Comparison of ENCODE assay signal across 8 mouse cellular contexts in genomic region chr17:47737271-47738065, GRCm38 (mm10). TPM values are rescaled to one million over a fixed set of nuclear protein-coding genes. Genes with fewer than 3 reads are reported as not detected.
A peak's percentile ranks its signal among the peaks of the same experiment; 100 is the strongest.
DNase-seq lines count a peak whose midpoint lies in the region; ATAC-seq and TF ChIP-seq lines count a peak whose summit lies in the region.

No protein-coding gene starts in this region.

- no peaks in the 10 kb centered on the region for H3K36me3 ChIP-seq in heart, embryonic 13.5 days
- H3K36me3 ChIP-seq in liver, embryonic 13.5 days: no peaks in the 10 kb centered on the region
- H3K36me3 ChIP-seq in stomach, embryonic 16.5 days (ENCODE audit: control insufficient read depth, insufficient read depth, low read length): no peaks in the 10 kb centered on the region

- peak overlapping the region; percentile 96 for H3K9ac ChIP-seq in heart, embryonic 13.5 days
- H3K9ac ChIP-seq in liver, embryonic 13.5 days: peak overlapping the region; percentile 77
- peak overlapping the region; percentile 77 for H3K9ac ChIP-seq in stomach, embryonic 16.5 days (ENCODE audit: low read length)

- peak; percentile 89 to 90 for DNase-seq in B cell, adult 2 months
- peak; percentile 95 for DNase-seq in kidney, postnatal 10 days
- peak; percentile 70 for DNase-seq in liver, embryonic 13.5 days
- DNase-seq in natural killer cell, adult 2 months (ENCODE audit: low spot score in 2 of 2): peak; percentile 83 to 87

- WGBS in heart, embryonic 13.5 days: under 1% methylated on average over 47 of the region's 60 CpGs
- under 1% methylated on average over 49 of the region's 60 CpGs for WGBS in liver, embryonic 13.5 days (ENCODE audit: insufficient replicate concordance)
- under 1% methylated on average over 45 of the region's 60 CpGs for WGBS in stomach, embryonic 16.5 days

- 0 out of 2 replicates have a peak, but pooled peaks have one; percentile 50 for ATAC-seq in erythroid progenitor cell, adult 5-6 weeks (replicated peaks; ENCODE audit: low FRiP score, poor library complexity, severe bottlenecking)
- ATAC-seq in heart, embryonic 13.5 days (ENCODE audit: extremely low read depth, insufficient number of reproducible peaks, low FRiP score, low TSS enrichment): peak; percentile 77
- ATAC-seq in liver, embryonic 13.5 days (ENCODE audit: low read depth): peak; percentile 76
- ATAC-seq in stomach, embryonic 16.5 days (ENCODE audit: insufficient read depth, low FRiP score): peak; percentile 91

- H3K9me3 ChIP-seq in heart, embryonic 13.5 days: no peaks in the 10 kb centered on the region
- H3K9me3 ChIP-seq in liver, embryonic 13.5 days (replicated peaks): no peaks in the 10 kb centered on the region
- no peaks in the 10 kb centered on the region for H3K9me3 ChIP-seq in stomach, embryonic 16.5 days (replicated peaks; ENCODE audit: control insufficient read depth, low read length)

- H3K4me3 ChIP-seq in bone marrow macrophage, adult 2 months (ENCODE audit: insufficient read depth, low read length): peak overlapping the region; percentile 92
- peak overlapping the region; percentile 90 for H3K4me3 ChIP-seq in heart, embryonic 13.5 days
- peak overlapping the region; percentile 70 for H3K4me3 ChIP-seq in liver, embryonic 13.5 days (replicated peaks)
- peak overlapping the region; percentile 69 for H3K4me3 ChIP-seq in stomach, embryonic 16.5 days (replicated peaks; ENCODE audit: low read length)

- peaks cover 11% of the 10 kb centered on the region for H3K4me1 ChIP-seq in bone marrow macrophage, adult 2 months (ENCODE audit: control insufficient read depth, insufficient read depth, low read length)
- H3K4me1 ChIP-seq in heart, embryonic 13.5 days: peaks cover 38% of the 10 kb centered on the region
- H3K4me1 ChIP-seq in liver, embryonic 13.5 days (replicated peaks): peaks cover 44% of the 10 kb centered on the region
- peaks cover 8% of the 10 kb centered on the region for H3K4me1 ChIP-seq in stomach, embryonic 16.5 days (ENCODE audit: control insufficient read depth, insufficient read depth, low read length)

- TF ChIP-seq CTCF in bone marrow macrophage, adult 2 months (IDR thresholded peaks at IDR 0.05; ENCODE audit: low read depth, low read length): no peak

- no peaks in the 10 kb centered on the region for H3K27me3 ChIP-seq in heart, embryonic 13.5 days (replicated peaks)
- H3K27me3 ChIP-seq in liver, embryonic 13.5 days: peaks cover 29% of the 10 kb centered on the region
- H3K27me3 ChIP-seq in stomach, embryonic 16.5 days (ENCODE audit: control insufficient read depth, insufficient read depth, low read length): no peaks in the 10 kb centered on the region

- peak overlapping the region; percentile 76 for H3K27ac ChIP-seq in bone marrow macrophage, adult 2 months (ENCODE audit: insufficient read depth, low read depth, low read length)
- peak overlapping the region; percentile 95 for H3K27ac ChIP-seq in heart, embryonic 13.5 days (replicated peaks)
- H3K27ac ChIP-seq in liver, embryonic 13.5 days: peak overlapping the region; percentile 79
- peak overlapping the region; percentile 80 for H3K27ac ChIP-seq in stomach, embryonic 16.5 days (ENCODE audit: low read length)

- TF ChIP-seq POLR2A in bone marrow macrophage, adult 2 months (IDR thresholded peaks at IDR 0.05; ENCODE audit: borderline replicate concordance, low read depth, low read length): no peak

- peak overlapping the region; percentile 96 for H3K4me2 ChIP-seq in heart, embryonic 13.5 days
- peak overlapping the region; percentile 99 for H3K4me2 ChIP-seq in liver, embryonic 13.5 days
- peak overlapping the region; percentile 73 for H3K4me2 ChIP-seq in stomach, embryonic 16.5 days (ENCODE audit: low read depth, low read length)

RNA-seq across cellular contexts. Expression of gene Tfeb, which starts 0.6 kb away (rescaled TPM):
- polyA plus RNA-seq in bone marrow macrophage, adult 2 months (2012; ENCODE audit: insufficient read depth, insufficient read length, missing spikeins): 43.2 and 48.4 TPM in 2 replicates
- total RNA-seq in erythroid progenitor cell, adult 5-6 weeks (2015; ENCODE audit: low replicate concordance): 9.0 and 13.0 TPM in 2 replicates
- total RNA-seq in erythroid progenitor cell, adult 5-6 weeks (2017; ENCODE audit: low replicate concordance): 0.23 and 5.4 TPM in 2 replicates
- polyA plus RNA-seq in heart, embryonic 13.5 days (2015; fragmentation: Nextera tagmentation; extraction: Ambion mirVana): 21.1 and 22.4 TPM in 2 replicates
- polyA plus RNA-seq in liver, embryonic 13.5 days (2015; fragmentation: Nextera tagmentation; extraction: Ambion mirVana): 4.4 and 4.6 TPM in 2 replicates
- 10.6 and 11.5 TPM in 2 replicates for polyA plus RNA-seq in stomach, embryonic 16.5 days (2015; fragmentation: Nextera tagmentation; extraction: Ambion mirVana)

RNA-seq across cellular contexts. Expression of gene Pgc, which starts 10.8 kb away (rescaled TPM):
- not detected in 2 replicates for polyA plus RNA-seq in bone marrow macrophage, adult 2 months (2012; ENCODE audit: insufficient read depth, insufficient read length, missing spikeins)
- not detected in 2 replicates for total RNA-seq in erythroid progenitor cell, adult 5-6 weeks (2015; ENCODE audit: low replicate concordance)
- total RNA-seq in erythroid progenitor cell, adult 5-6 weeks (2017; ENCODE audit: low replicate concordance): not detected in 2 replicates
- 0.17 and 0.24 TPM in 2 replicates for polyA plus RNA-seq in heart, embryonic 13.5 days (2015; fragmentation: Nextera tagmentation; extraction: Ambion mirVana)
- 0.08 TPM in 1 of 2 replicates, not detected in the other for polyA plus RNA-seq in liver, embryonic 13.5 days (2015; fragmentation: Nextera tagmentation; extraction: Ambion mirVana)
- 122 and 198 TPM in 2 replicates for polyA plus RNA-seq in stomach, embryonic 16.5 days (2015; fragmentation: Nextera tagmentation; extraction: Ambion mirVana)

RNA-seq across cellular contexts. Expression of gene Prickle4, which starts 42.9 kb away (rescaled TPM):
- 2.9 and 3.2 TPM in 2 replicates for polyA plus RNA-seq in bone marrow macrophage, adult 2 months (2012; ENCODE audit: insufficient read depth, insufficient read length, missing spikeins)
- not detected in 2 replicates for total RNA-seq in erythroid progenitor cell, adult 5-6 weeks (2015; ENCODE audit: low replicate concordance)
- not detected in 2 replicates for total RNA-seq in erythroid progenitor cell, adult 5-6 weeks (2017; ENCODE audit: low replicate concordance)
- 0.43 and 0.78 TPM in 2 replicates for polyA plus RNA-seq in heart, embryonic 13.5 days (2015; fragmentation: Nextera tagmentation; extraction: Ambion mirVana)
- not detected in 2 replicates for polyA plus RNA-seq in liver, embryonic 13.5 days (2015; fragmentation: Nextera tagmentation; extraction: Ambion mirVana)
- 1.0 TPM in 1 of 2 replicates, not detected in the other for polyA plus RNA-seq in stomach, embryonic 16.5 days (2015; fragmentation: Nextera tagmentation; extraction: Ambion mirVana)

RNA-seq across cellular contexts. Expression of gene Gm21981, which starts 43.2 kb away (rescaled TPM):
- 0.58 and 0.97 TPM in 2 replicates for polyA plus RNA-seq in bone marrow macrophage, adult 2 months (2012; ENCODE audit: insufficient read depth, insufficient read length, missing spikeins)
- total RNA-seq in erythroid progenitor cell, adult 5-6 weeks (2015; ENCODE audit: low replicate concordance): not detected in 2 replicates
- total RNA-seq in erythroid progenitor cell, adult 5-6 weeks (2017; ENCODE audit: low replicate concordance): not detected in 2 replicates
- polyA plus RNA-seq in heart, embryonic 13.5 days (2015; fragmentation: Nextera tagmentation; extraction: Ambion mirVana): 0.15 and 0.27 TPM in 2 replicates
- polyA plus RNA-seq in liver, embryonic 13.5 days (2015; fragmentation: Nextera tagmentation; extraction: Ambion mirVana): 0.06 and 0.07 TPM in 2 replicates
- 0.19 and 0.40 TPM in 2 replicates for polyA plus RNA-seq in stomach, embryonic 16.5 days (2015; fragmentation: Nextera tagmentation; extraction: Ambion mirVana)

RNA-seq across cellular contexts. Expression of gene Frs3, which starts 48.6 kb away (rescaled TPM):
- polyA plus RNA-seq in bone marrow macrophage, adult 2 months (2012; ENCODE audit: insufficient read depth, insufficient read length, missing spikeins): 3.1 and 8.4 TPM in 2 replicates
- not detected in 2 replicates for total RNA-seq in erythroid progenitor cell, adult 5-6 weeks (2015; ENCODE audit: low replicate concordance)
- not detected in 2 replicates for total RNA-seq in erythroid progenitor cell, adult 5-6 weeks (2017; ENCODE audit: low replicate concordance)
- polyA plus RNA-seq in heart, embryonic 13.5 days (2015; fragmentation: Nextera tagmentation; extraction: Ambion mirVana): 3.2 and 4.1 TPM in 2 replicates
- polyA plus RNA-seq in liver, embryonic 13.5 days (2015; fragmentation: Nextera tagmentation; extraction: Ambion mirVana): 0.96 and 1.4 TPM in 2 replicates
- 3.4 and 4.4 TPM in 2 replicates for polyA plus RNA-seq in stomach, embryonic 16.5 days (2015; fragmentation: Nextera tagmentation; extraction: Ambion mirVana)

Comparison
In these comparisons a context has a peak if more than half of its experiments do, and no peak if none do; other contexts are left out.
1. Peak in every context shown above with its lines: DNase-seq, ATAC-seq, H3K4me3 ChIP-seq and H3K27ac ChIP-seq.
2. RNA of gene Pgc, which starts 10.8 kb away (polyA plus RNA-seq): 122 to 198 TPM in stomach, embryonic 16.5 days; 0.17 to 0.24 TPM in heart, embryonic 13.5 days, 0.08 TPM in liver, embryonic 13.5 days and not detected in bone marrow macrophage, adult 2 months; every median in the first group is over 10 times any median in the second.